Mouse (Mus musculus) neural tube, embryonic 13.5 days (tissue): ENCODE data around the gene Ephb2. TPM values are rescaled to one million over a fixed set of nuclear protein-coding genes. Genes with fewer than 3 reads are reported as not detected.

ENCODE experiments used
- ATAC-seq: fragments of 200-750 bp; cut with Nextera tagmentation; 2 replicates; pipeline ENCODE4 v1.8.0; 2017; ENCODE audit warnings: low read depth, mild to moderate bottlenecking, moderate TSS enrichment, moderate library complexity
- H3K27ac ChIP-seq: fragments of 300-500 bp; sonication (generic); replicated peaks from 2 replicates; pipeline ENCODE4 v1.5.1; 2015; ENCODE audit warnings: moderate library complexity, mild to moderate bottlenecking, inconsistent platforms
- H3K27me3 ChIP-seq: fragments of 300-500 bp; sonication (generic); 2 replicates; pipeline ENCODE4 v1.6.1; 2015; ENCODE audit warnings: mild to moderate bottlenecking, inconsistent platforms
- H3K36me3 ChIP-seq: fragments of 300-500 bp; sonication (generic); 2 replicates; pipeline ENCODE4 v1.6.1; 2015; ENCODE audit warnings: mild to moderate bottlenecking, inconsistent platforms
- H3K4me1 ChIP-seq: fragments of 300-500 bp; sonication (generic); replicated peaks from 2 replicates; pipeline ENCODE4 v1.6.1; 2015; ENCODE audit warnings: inconsistent platforms
- H3K4me2 ChIP-seq: fragments of 300-500 bp; sonication (generic); 2 replicates; pipeline ENCODE4 v1.6.1; 2015; ENCODE audit warnings: inconsistent platforms, mild to moderate bottlenecking, moderate library complexity
- H3K4me3 ChIP-seq: fragments of 300-500 bp; sonication (generic); 2 replicates; pipeline ENCODE4 v1.5.1; 2015; ENCODE audit warnings: mild to moderate bottlenecking, inconsistent platforms
- H3K9ac ChIP-seq: fragments of 300-500 bp; sonication (generic); 2 replicates; pipeline ENCODE4 v1.6.1; 2015; ENCODE audit warnings: moderate library complexity, mild to moderate bottlenecking, inconsistent platforms
- H3K9me3 ChIP-seq: fragments of 300-500 bp; sonication (generic); 2 replicates; pipeline ENCODE4 v1.6.1; 2016; ENCODE audit warnings: inconsistent platforms
- WGBS: fragments of 180-500 bp; shearing (Covaris S2); methylation state at CpG from one replicate; pipeline ENCODE4 v1.1.7; 2015; 5-methylcytosine and 5-hydroxymethylcytosine counted together
- polyA plus RNA-seq: library from polyadenylated mRNA; unstranded; fragments of >200 nt; fragmentation: Nextera tagmentation; extraction: Ambion mirVana; gene quantifications from 2 replicates; pipeline ENCODE4 v1.2.1, GENCODE M21; 2015

Ephb2 gene
- polyA plus RNA-seq, 1 experiment from 2014 or later: 18.6 TPM

- H3K4me2 ChIP-seq: no peak overlapping the region
- ATAC-seq: no peak
- no peak overlapping the region for H3K4me3 ChIP-seq
- H3K27me3 ChIP-seq: no peaks in the 10 kb centered on the region
- whole genome bisulfite sequencing: 68% methylated on average over 8 of the region's 8 CpGs
- H3K36me3 ChIP-seq: 0 out of 2 replicates have a peak, but pooled peaks cover 5% of the 10 kb centered on the region
- H3K27ac ChIP-seq: peak overlapping the region; percentile 95
- H3K9ac ChIP-seq: 0 out of 2 replicates have a peak overlapping the region, but pooled peaks have one; percentile 67
- H3K9me3 ChIP-seq: no peaks in the 10 kb centered on the region
- peaks cover 99% of the 10 kb centered on the region for H3K4me1 ChIP-seq
Measured at GRCm38 (mm10) chr4:136754256-136754655, 81.5 kb downstream of the Ephb2 start.

- no peak for ATAC-seq
- WGBS: 13% methylated on average over 4 of the region's 4 CpGs
- peak overlapping the region; percentile 92 for H3K27ac ChIP-seq
- peaks cover 89% of the 10 kb centered on the region for H3K4me1 ChIP-seq
- peak overlapping the region; percentile 29; the same call in 1 of the 2 replicates for H3K4me2 ChIP-seq
- no peak overlapping the region for H3K4me3 ChIP-seq
- no peaks in the 10 kb centered on the region for H3K9me3 ChIP-seq
- H3K27me3 ChIP-seq: no peaks in the 10 kb centered on the region
- no peaks in the 10 kb centered on the region for H3K36me3 ChIP-seq
- peak overlapping the region; percentile 68 for H3K9ac ChIP-seq
Measured at GRCm38 (mm10) chr4:136751355-136752020, 84.3 kb downstream of the Ephb2 start.

DNA sequence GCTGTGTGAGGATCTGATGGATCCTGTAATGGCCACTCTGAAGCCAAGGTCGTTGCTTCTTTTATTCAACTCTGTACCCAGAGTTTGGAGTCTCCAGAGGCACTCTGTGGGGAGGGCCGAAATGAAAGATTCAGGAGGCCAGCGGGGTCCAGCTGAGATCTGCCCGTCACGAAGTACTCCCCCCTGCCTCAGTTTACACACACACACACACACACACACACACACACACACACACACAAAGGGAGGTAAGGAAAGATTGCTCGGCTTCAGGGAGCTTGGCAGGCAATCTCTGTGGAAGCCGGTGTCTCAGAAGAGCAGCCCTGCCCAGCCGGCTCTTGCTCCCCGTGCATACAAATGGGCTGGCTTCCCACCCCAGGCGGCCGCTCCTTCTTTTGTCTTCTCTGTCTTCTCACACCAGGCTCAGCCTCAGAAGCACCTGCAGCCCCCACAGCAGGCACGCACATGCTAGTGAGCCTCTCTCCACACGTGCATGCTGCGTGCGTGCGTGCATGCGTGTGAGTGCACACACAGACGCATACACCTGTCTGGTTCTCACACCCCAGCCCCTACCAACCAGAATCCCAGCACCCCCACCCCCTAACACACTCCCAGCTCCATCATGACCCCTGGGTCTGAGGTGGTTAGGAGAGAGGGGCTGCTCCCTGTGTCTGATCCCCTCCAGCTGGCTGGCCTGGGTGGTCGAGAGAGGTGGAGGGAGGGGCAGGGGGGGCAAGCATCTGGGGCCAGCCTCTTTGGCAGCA lies 85.0 kb downstream of the Ephb2 start:
- ATAC-seq: peak; percentile 48
- Histone ChIP-seq H3K9me3 (no peaks in the 10 kb centered on the region), H3K4me3 (no peak overlapping the region), H3K27me3 (no peaks in the 10 kb centered on the region), H3K9ac (peak overlapping the region; percentile 68), H3K4me1 (peaks cover 82% of the 10 kb centered on the region), H3K27ac (peak overlapping the region; percentile 92), H3K36me3 (no peaks in the 10 kb centered on the region), H3K4me2 (peak overlapping the region; percentile 29)
- WGBS: 8% methylated on average over 19 of the region's 19 CpGs

DNA sequence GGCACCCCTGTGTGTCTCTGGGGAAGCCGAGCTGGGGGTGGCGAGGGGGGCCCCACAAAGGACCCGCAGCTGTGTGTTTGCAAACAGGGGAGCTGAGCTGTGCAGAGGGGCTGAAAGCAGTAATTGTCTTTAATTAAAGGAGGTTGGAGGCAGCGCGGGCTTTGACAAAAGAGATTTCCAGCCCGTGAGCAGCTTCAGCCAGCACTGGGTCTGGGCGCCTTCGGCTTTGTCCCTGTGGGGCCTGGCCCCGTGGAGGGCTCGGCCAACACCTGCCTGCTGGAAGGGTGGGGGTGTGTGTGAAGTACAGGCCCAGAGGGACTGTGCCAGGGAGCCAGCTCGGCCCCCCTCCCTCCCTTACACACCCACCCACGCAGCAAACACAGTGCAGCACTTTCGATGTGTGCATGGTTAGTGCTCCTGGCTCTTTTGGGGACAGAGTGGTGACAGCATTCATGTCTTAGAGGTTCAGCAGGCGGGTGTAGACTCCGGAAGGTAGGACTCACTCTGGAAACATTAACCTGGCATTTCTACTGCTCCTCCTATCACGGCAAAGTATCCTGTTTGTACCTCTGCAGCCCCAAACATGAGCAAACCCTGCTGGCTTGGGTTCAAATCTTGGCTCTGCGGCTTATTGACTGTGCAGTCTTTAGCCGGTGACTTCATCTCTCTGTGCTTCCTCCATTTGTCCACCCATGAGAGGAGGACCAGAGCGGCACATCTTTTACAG lies 85.8 kb downstream of the Ephb2 start:
- 16% methylated on average over 19 of the region's 19 CpGs for WGBS

GRCm38 (mm10) chr4:136749431-136749830 lies 86.4 kb downstream of the Ephb2 start:
- Histone ChIP-seq H3K27ac (peak overlapping the region; percentile 92), H3K36me3 (no peaks in the 10 kb centered on the region), H3K9me3 (no peaks in the 10 kb centered on the region), H3K4me1 (peaks cover 78% of the 10 kb centered on the region), H3K27me3 (no peaks in the 10 kb centered on the region), H3K4me3 (no peak overlapping the region), H3K4me2 (0 out of 2 replicates have a peak overlapping the region, but pooled peaks have one; percentile 16), H3K9ac (peak overlapping the region; percentile 68)
- no peak for ATAC-seq
- 10% methylated on average over 4 of the region's 4 CpGs for WGBS

More for the DNA sequence above, 85.8 kb downstream of the Ephb2 start:
- H3K4me2 ChIP-seq: peak overlapping the region; percentile 29
- peak overlapping the region; percentile 92 for H3K27ac ChIP-seq
- no peaks in the 10 kb centered on the region for H3K9me3 ChIP-seq
- ATAC-seq: peak; percentile 55
- H3K4me1 ChIP-seq: peaks cover 80% of the 10 kb centered on the region
- peak overlapping the region; percentile 68 for H3K9ac ChIP-seq
- no peaks in the 10 kb centered on the region for H3K27me3 ChIP-seq
- no peak overlapping the region for H3K4me3 ChIP-seq
- no peaks in the 10 kb centered on the region for H3K36me3 ChIP-seq

- 47% methylated on average over 7 of the region's 7 CpGs for WGBS
- no peaks in the 10 kb centered on the region for H3K36me3 ChIP-seq
- H3K9me3 ChIP-seq: no peaks in the 10 kb centered on the region
- no peak overlapping the region for H3K4me2 ChIP-seq
- H3K4me3 ChIP-seq: no peak overlapping the region
- peak overlapping the region; percentile 92 for H3K27ac ChIP-seq
- H3K9ac ChIP-seq: no peak overlapping the region
- H3K4me1 ChIP-seq: peaks cover 78% of the 10 kb centered on the region
- no peaks in the 10 kb centered on the region for H3K27me3 ChIP-seq
- ATAC-seq: no peak
Measured at GRCm38 (mm10) chr4:136748842-136749392, 86.9 kb downstream of the Ephb2 start.

DNA sequence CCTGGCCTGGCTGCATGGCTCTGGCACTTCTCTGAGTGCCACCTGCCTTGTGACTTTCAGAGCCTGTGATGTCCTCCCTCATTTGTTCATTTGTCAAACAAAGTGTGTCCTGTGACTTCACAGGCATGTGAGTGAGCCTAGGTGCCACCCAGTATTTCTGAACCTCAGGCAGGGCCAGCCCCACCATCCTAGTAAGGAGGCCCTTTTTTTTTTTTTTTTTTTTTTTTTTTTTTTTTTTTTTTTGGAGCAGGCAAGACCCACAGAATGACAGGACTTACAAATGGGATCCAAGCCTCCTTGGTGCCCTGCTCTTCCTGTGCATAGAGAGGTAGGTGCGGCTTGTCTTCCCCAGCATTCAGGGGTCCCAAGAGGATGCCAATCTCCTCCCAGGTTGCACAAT lies 89.3 kb downstream of the Ephb2 start:
- H3K27ac ChIP-seq: no peak overlapping the region
- WGBS: 70% methylated on average over 1 of the region's 1 CpGs

DNA sequence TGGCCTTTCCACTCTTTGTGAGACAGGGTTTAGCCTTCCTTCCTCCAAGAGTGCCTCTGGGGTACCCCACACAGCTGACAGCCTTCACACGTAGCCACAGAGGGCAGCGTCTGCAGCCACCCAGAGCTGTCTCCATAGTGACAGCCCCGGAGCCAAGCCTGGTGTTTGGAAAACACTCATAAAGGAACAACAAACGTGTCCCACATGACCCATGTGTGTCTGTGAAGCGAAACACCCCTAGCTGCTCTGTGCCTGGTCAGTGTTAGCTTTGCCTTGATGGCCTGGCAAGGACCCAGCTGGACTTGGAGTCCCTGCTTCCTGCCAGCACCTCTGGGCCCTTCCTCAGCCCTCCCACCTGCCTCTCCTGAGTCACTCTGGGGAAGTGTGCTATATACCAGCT lies 93.1 kb downstream of the Ephb2 start:
- H3K4me1 ChIP-seq: peaks cover 79% of the 10 kb centered on the region
- peak; percentile 62 for ATAC-seq
- no peaks in the 10 kb centered on the region for H3K36me3 ChIP-seq
- peak overlapping the region; percentile 50; the same call in 1 of the 2 replicates for H3K9ac ChIP-seq
- 4% methylated on average over 5 of the region's 5 CpGs for WGBS
- no peak overlapping the region for H3K4me3 ChIP-seq
- no peaks in the 10 kb centered on the region for H3K27me3 ChIP-seq
- H3K4me2 ChIP-seq: 0 out of 2 replicates have a peak overlapping the region, but pooled peaks have one; percentile 9
- H3K9me3 ChIP-seq: no peaks in the 10 kb centered on the region
- H3K27ac ChIP-seq: peak overlapping the region; percentile 81

More for the DNA sequence above, 89.3 kb downstream of the Ephb2 start:
- no peaks in the 10 kb centered on the region for H3K36me3 ChIP-seq
- no peaks in the 10 kb centered on the region for H3K9me3 ChIP-seq
- no peak overlapping the region for H3K9ac ChIP-seq
- H3K4me2 ChIP-seq: no peak overlapping the region
- no peak for ATAC-seq
- H3K4me1 ChIP-seq: peaks cover 78% of the 10 kb centered on the region
- H3K27me3 ChIP-seq: no peaks in the 10 kb centered on the region
- no peak overlapping the region for H3K4me3 ChIP-seq

DNA sequence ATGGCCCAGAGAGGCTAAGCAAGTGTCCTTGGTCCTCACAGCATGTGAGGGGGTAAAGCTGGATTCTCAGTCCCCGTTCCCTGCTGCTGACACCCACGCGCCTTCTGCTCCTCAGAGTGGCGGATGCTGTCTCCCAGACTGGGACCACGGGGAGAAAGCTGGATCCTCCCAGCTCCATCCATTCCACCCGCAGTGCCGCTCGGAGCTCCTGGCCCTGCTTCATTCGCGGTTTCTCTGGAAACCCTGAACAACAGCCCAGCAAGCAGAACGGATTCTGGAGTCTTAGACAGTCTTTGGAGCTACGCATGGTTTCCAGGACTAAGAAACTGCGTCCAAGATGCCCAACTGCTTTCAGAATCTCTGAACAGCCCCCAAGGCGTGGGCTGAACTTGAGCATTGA lies 93.9 kb downstream of the Ephb2 start:
- Histone ChIP-seq H3K4me1 (peaks cover 72% of the 10 kb centered on the region), H3K27me3 (no peaks in the 10 kb centered on the region), H3K36me3 (no peaks in the 10 kb centered on the region), H3K4me2 (no peak overlapping the region), H3K4me3 (no peak overlapping the region), H3K9me3 (no peaks in the 10 kb centered on the region), H3K9ac (0 out of 2 replicates have a peak overlapping the region, but pooled peaks have one; percentile 41), H3K27ac (peak overlapping the region; percentile 81)
- ATAC-seq: no peak
- WGBS: 54% methylated on average over 14 of the region's 14 CpGs

DNA sequence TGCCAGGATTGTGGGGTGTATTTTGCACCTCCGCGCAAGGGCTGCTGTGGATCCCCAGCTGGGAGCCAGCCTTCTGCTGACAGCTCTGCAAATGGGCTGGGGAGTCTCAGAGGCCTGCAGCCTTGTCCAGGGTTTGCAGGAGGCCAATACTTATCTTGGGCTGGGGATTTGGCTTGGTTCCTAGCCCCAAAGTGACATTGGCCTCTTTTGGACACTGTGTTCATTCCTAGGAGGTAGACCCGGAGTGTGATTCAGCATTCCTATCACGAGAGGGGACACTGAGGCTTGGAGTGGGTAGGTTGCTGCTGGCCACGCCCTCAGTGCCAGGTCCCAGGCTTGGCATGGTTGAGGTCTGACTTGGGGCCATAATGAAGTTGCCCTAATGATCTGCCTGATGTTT lies 94.8 kb downstream of the Ephb2 start:
- Histone ChIP-seq H3K4me2 (no peak overlapping the region), H3K27me3 (no peaks in the 10 kb centered on the region), H3K4me3 (no peak overlapping the region), H3K36me3 (no peaks in the 10 kb centered on the region), H3K9ac (no peak overlapping the region), H3K9me3 (no peaks in the 10 kb centered on the region), H3K4me1 (peaks cover 73% of the 10 kb centered on the region), H3K27ac (no peak overlapping the region)
- WGBS: 89% methylated on average over 5 of the region's 5 CpGs
- no peak for ATAC-seq

DNA sequence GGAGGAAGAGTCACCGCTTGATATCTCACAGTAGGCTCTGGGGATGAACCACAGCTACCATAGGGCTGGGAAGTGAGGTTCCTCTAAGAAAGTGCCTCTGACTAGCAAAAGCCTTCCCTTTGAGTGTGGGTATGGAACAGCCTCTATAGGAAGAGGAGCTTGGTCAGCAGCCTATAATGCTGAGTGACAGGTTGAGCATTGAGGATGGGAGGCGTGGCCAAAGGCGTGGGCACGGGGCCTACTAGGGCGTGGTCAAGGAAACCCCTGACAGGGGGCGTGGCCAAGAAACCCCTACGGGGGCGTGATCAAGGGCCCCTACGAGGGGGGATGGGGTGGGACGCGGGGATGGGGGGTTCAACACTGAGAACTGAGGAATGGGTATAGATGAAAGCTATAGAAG lies 96.6 kb downstream of the Ephb2 start:
- no peaks in the 10 kb centered on the region for H3K36me3 ChIP-seq
- peaks cover 79% of the 10 kb centered on the region for H3K4me1 ChIP-seq
- no peaks in the 10 kb centered on the region for H3K9me3 ChIP-seq
- H3K4me3 ChIP-seq: no peak overlapping the region
- no peaks in the 10 kb centered on the region for H3K27me3 ChIP-seq
- ATAC-seq: no peak
- no peak overlapping the region for H3K27ac ChIP-seq
- 23% methylated on average over 11 of the region's 11 CpGs for WGBS
- no peak overlapping the region for H3K4me2 ChIP-seq
- no peak overlapping the region for H3K9ac ChIP-seq
